Mouse (Mus musculus): ENCODE measurements at regions not wholly inside any gene's neighbourhood (a gene's known extent, or its start where the extent isn't known, plus 50 kb on each side); places are given as distances from the start of the nearest gene placed in this dataset.
A peak's percentile ranks its signal among the peaks of the same experiment; 100 is the strongest.

GRCm38 (mm10) chr10:125164671-125165070, 224.6 kb downstream of the Slc16a7 start:
- no peak for DNase-seq (ENCODE audit: low spot score in 2 of 2)

DNA sequence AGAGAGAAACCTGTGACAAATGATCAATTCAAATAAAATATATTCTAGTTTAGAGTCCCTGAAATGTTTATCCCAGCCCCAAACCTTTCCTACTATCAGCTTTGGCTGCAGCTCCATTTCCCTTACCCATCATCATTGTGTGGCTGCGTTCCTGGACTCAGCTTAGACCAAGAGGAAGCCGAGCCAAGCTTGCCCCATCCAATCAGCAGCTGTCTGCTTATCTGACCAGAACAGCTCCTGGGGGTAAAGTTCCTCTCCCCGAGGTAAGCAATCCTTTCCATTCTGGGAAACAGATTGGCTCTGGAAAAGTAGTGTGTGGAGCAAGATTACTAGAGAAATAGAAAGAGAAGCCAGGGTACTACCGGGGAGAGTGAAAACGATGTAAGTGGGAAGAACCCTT, 228.2 kb downstream of the Slc16a7 start:
- no peak for DNase-seq (ENCODE audit: low spot score in 2 of 2)

DNA sequence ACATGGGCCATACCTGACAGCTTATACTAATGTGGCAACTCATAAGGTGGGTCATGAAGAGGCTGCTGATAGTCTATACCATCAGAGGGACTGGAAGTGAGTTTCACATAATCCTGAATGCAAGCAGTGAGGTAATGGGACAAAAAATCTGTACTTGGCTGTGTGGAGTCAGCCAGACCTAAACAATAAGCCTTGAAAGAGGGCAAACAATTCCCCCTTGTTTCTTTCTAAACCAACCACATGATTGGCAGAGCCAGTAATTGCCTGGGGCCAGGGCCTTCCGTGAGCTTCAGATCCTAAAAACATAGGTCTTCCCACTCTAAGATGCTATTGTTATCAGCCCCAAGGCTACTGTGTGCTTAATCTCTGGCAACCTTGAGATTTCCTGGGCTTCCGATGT, 240.5 kb downstream of the Slc16a7 start:
- DNase-seq (ENCODE audit: low spot score in 2 of 2): no peak

GRCm38 (mm10) chr10:125147239-125147782, 242.0 kb downstream of the Slc16a7 start:
- no peak for DNase-seq (ENCODE audit: low spot score in 2 of 2)

- peak in 1 of 2 experiments; percentile 7 for DNase-seq (ENCODE audit: low spot score in 2 of 2)
Observed at GRCm38 (mm10) chr10:125146365-125146764, 242.9 kb downstream of the Slc16a7 start.

- DNase-seq (ENCODE audit: low spot score in 2 of 2): no peak
Observed at GRCm38 (mm10) chr10:125145809-125146208, 243.5 kb downstream of the Slc16a7 start.

GRCm38 (mm10) chr10:125121762-125122161, 267.5 kb downstream of the Slc16a7 start:
- DNase-seq (ENCODE audit: low spot score in 2 of 2): peak; percentile 74 to 91

GRCm38 (mm10) chr10:125114318-125114717, 274.9 kb downstream of the Slc16a7 start:
- DNase-seq (ENCODE audit: low spot score in 2 of 2): no peak

- peak in 1 of 2 experiments; percentile 37 for DNase-seq (ENCODE audit: low spot score in 2 of 2)
Observed at GRCm38 (mm10) chr10:125108986-125109385, 280.3 kb downstream of the Slc16a7 start.

- peak in 1 of 2 experiments; percentile 18 for DNase-seq (ENCODE audit: low spot score in 2 of 2)
Observed at GRCm38 (mm10) chr10:125084975-125085374, 304.3 kb downstream of the Slc16a7 start.

DNA sequence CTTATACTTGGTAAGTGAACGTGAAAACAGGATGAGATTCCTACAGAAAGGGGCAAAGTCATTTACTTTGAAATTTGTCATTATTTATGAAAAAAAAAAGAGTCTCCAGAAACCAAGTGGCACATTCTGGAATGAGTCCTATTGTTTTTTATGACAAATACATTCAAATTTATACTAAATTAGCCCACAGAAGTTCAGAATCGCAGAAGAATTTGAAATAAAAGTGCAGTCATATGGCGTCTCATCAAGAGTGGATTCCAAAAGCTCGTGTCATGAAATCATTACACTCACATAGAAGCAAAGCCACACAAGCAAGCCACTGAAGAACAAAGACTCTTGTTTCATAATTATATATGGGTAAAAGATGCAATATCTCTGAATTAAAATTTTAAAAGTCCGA, 316.9 kb downstream of the Slc16a7 start:
- no peak for DNase-seq (ENCODE audit: low spot score in 2 of 2)

DNA sequence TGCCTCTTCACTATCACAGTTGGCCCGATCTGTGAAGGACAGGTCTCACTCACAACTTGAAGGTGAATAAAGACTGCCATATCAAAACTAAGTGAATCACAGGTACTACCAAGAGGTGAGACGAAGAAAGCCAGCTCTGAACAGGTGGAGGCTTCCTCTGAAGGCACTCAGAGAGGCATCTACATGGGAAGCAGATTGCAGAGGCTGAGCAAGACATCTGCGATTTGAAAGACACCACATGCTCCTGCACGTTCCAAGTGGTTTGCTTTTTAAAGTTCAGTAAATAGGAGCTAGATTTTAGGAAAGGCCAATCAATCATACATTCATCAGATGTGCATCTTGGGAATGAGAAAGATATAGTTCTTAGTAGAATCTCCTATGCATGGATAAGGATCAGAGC, 319.0 kb downstream of the Slc16a7 start:
- DNase-seq (ENCODE audit: low spot score in 2 of 2): peak in 1 of 2 experiments; percentile 53

- no peak for DNase-seq (ENCODE audit: low spot score in 2 of 2)
Observed at GRCm38 (mm10) chr10:125039290-125039689, 350.0 kb downstream of the Slc16a7 start.

DNA sequence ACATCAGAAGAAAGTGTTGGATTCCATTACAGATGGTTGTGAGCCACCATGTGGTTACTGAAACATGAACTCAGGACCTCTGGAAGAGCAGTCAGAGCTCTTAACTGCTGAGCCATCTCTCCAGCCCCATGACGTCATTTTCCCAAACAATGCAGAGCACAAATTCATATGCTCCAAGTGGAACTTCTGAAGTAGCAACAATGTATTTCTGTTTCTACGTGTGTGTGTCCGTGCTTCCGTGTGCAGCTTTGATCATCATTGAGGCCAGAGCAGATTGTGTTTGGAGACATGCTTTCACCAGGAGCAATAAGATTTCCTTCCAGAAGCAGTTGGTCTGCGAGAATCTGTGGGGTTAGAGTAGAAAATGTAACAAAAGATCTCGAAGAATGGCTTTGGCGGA, 353.6 kb downstream of the Slc16a7 start:
- DNase-seq (ENCODE audit: low spot score in 2 of 2): no peak

- no peak for DNase-seq (ENCODE audit: low spot score in 2 of 2)
Observed at GRCm38 (mm10) chr10:125028347-125028746, 360.9 kb downstream of the Slc16a7 start.

DNA sequence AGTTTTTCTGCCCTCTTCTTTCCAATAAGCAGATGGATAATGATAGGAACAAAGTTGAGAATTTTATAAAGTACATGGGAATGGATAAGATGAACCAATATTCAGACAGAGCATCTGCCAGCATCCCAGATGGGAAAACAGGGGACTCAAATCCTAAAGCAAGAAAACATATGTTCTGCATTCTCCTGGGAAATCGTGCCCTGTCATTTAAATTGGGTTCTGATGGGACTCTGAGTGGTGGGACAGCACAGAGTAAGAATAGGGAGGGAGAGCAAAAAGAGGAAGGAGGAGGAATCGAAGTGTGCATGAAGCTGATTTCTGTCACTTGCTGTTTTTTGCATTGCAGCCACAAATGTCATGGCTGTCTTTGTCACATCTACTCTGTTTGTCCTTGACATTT, 362.4 kb downstream of the Slc16a7 start:
- DNase-seq (ENCODE audit: low spot score in 2 of 2): peak; percentile 16 to 56

All from layer of hippocampus, adult 18-20 months (tissue).